Mouse (Mus musculus) spleen, adult 2 months (tissue): Measurements from ENCODE around the gene Iqch.
"Not testable (repeated sequence)": the region's sequence is repeated elsewhere in the genome, so short reads cannot be mapped to it uniquely, and the experiment has no call there.

ENCODE experiments used
- CTCF ChIP-seq: fragments of 200-500 bp; IDR thresholded peaks from 2 replicates; pipeline ENCODE4 v1.5.1; 2011; ENCODE audit warnings: mild to moderate bottlenecking, inconsistent platforms; ENCODE audit not compliant: insufficient read depth, insufficient read length, insufficient replicate concordance; ENCODE audit errors: extremely low read depth
- POLR2A ChIP-seq: fragments of 200-500 bp; IDR thresholded peaks from 2 replicates; pipeline ENCODE4 v1.6.1; 2011; ENCODE audit warnings: low read depth, low read length, inconsistent platforms

GRCm38 (mm10) chr9:63550701-63551100, 51.6 kb downstream of the Iqch start:
- not testable (repeated sequence) for TF ChIP-seq POLR2A, CTCF
